ENCODE assay signal across 19 mouse cellular contexts in genomic region chr2:169109044-169109443, GRCm38 (mm10).
A peak's percentile ranks its signal among the peaks of the same experiment; 100 is the strongest.
DNase-seq lines count a peak whose midpoint lies in the region; ATAC-seq and TF ChIP-seq lines count a peak whose summit lies in the region.
"Had no signal": no experiment of that assay in that cellular context is flagged by ENCODE, and none has a peak within 500 bp of the region (broad histone marks: within the 10 kb centered on the region; RNA-seq: fewer than 3 reads in every experiment).

No protein-coding gene starts in this region.

- H3K4me2 ChIP-seq in intestine, postnatal 0 days (replicated peaks; ENCODE audit: low read depth) = no peak overlapping the region
- no peak overlapping the region for H3K4me2 ChIP-seq in intestine, embryonic 15.5 days (replicated peaks)
- H3K4me2 ChIP-seq in midbrain, embryonic 15.5 days = no peak overlapping the region
- H3K4me2 ChIP-seq: embryonic facial prominence, embryonic 13.5 days; forebrain, embryonic 12.5 days; heart, embryonic 12.5 days; midbrain, embryonic 13.5 days; neural tube, embryonic 13.5 days had no signal

- H3K4me1 ChIP-seq in intestine, postnatal 0 days (replicated peaks; ENCODE audit: control insufficient read depth, insufficient read depth, low read length) = no peaks in the 10 kb centered on the region
- H3K4me1 ChIP-seq in intestine, embryonic 15.5 days (replicated peaks) = no peaks in the 10 kb centered on the region
- peaks cover 3 to 7% of the 10 kb centered on the region in 2 experiments; a peak in 3 of 4 replicates for H3K4me1 ChIP-seq in ES-E14 (ENCODE audit: control insufficient read depth in 2 of 2, insufficient read depth in 2 of 2, low read length in 2 of 2, poor library complexity in 1 of 2)
- H3K4me1 ChIP-seq in embryonic facial prominence, embryonic 10.5 days = peaks cover 6% of the 10 kb centered on the region
- H3K4me1 ChIP-seq in midbrain, embryonic 15.5 days = no peaks in the 10 kb centered on the region
- H3K4me1 ChIP-seq: embryonic facial prominence, embryonic 13.5 days; forebrain, embryonic 12.5 days; heart, embryonic 12.5 days; midbrain, embryonic 13.5 days; neural tube, embryonic 13.5 days had no signal

- no peak overlapping the region for H3K4me3 ChIP-seq in intestine, postnatal 0 days (ENCODE audit: low read depth, low read length)
- no peak overlapping the region for H3K4me3 ChIP-seq in intestine, embryonic 15.5 days (replicated peaks)
- no peak overlapping the region for H3K4me3 ChIP-seq in ES-E14 (ENCODE audit: insufficient read depth in 1 of 2, low read depth in 1 of 2, low read length in 2 of 2, poor library complexity in 1 of 2, severe bottlenecking in 1 of 2)
- H3K4me3 ChIP-seq in embryonic facial prominence, embryonic 10.5 days = no peak overlapping the region
- H3K4me3 ChIP-seq in midbrain, embryonic 15.5 days = no peak overlapping the region
- H3K4me3 ChIP-seq: embryonic facial prominence, embryonic 13.5 days; forebrain, embryonic 12.5 days; heart, embryonic 12.5 days; hindbrain, embryonic 10.5 days; midbrain, embryonic 13.5 days; neural tube, embryonic 13.5 days had no signal

- no peak for ATAC-seq in intestine, postnatal 0 days
- ATAC-seq in intestine, embryonic 15.5 days = no peak
- ATAC-seq in midbrain, embryonic 15.5 days (replicated peaks) = no peak
- ATAC-seq: midbrain, embryonic 13.5 days had no signal

- 84% methylated on average over 4 of the region's 4 CpGs for WGBS in intestine, postnatal 0 days
- WGBS in intestine, embryonic 15.5 days = 83% methylated on average over 4 of the region's 4 CpGs
- WGBS in embryonic facial prominence, embryonic 10.5 days = 83% methylated on average over 4 of the region's 4 CpGs
- WGBS in midbrain, embryonic 15.5 days = 82% methylated on average over 4 of the region's 4 CpGs

- H3K27ac ChIP-seq in intestine, postnatal 0 days (ENCODE audit: low read depth, low read length) = no peak overlapping the region
- no peak overlapping the region for H3K27ac ChIP-seq in intestine, embryonic 15.5 days
- H3K27ac ChIP-seq in ES-E14 (ENCODE audit: insufficient read depth, low read depth, low read length, poor library complexity, severe bottlenecking) = no peak overlapping the region
- H3K27ac ChIP-seq in embryonic facial prominence, embryonic 10.5 days (replicated peaks) = no peak overlapping the region
- H3K27ac ChIP-seq in midbrain, embryonic 15.5 days = no peak overlapping the region
- H3K27ac ChIP-seq: embryonic facial prominence, embryonic 13.5 days; forebrain, embryonic 12.5 days; hindbrain, embryonic 10.5 days; midbrain, embryonic 13.5 days; neural tube, embryonic 13.5 days had no signal

- no peaks in the 10 kb centered on the region for H3K9me3 ChIP-seq in intestine, postnatal 0 days (ENCODE audit: control insufficient read depth)
- no peaks in the 10 kb centered on the region for H3K9me3 ChIP-seq in intestine, embryonic 15.5 days
- H3K9me3 ChIP-seq in ES-E14 (ENCODE audit: control insufficient read depth, insufficient read depth, low read depth, low read length) = no peaks in the 10 kb centered on the region
- peaks cover 5% of the 10 kb centered on the region; the same call in 1 of the 2 replicates for H3K9me3 ChIP-seq in embryonic facial prominence, embryonic 10.5 days
- no peaks in the 10 kb centered on the region for H3K9me3 ChIP-seq in midbrain, embryonic 15.5 days

- peak; percentile 48 for TF ChIP-seq CTCF in intestine, postnatal 0 days (IDR thresholded peaks at IDR 0.05; ENCODE audit: low read depth)

- H3K9ac ChIP-seq in intestine, postnatal 0 days (ENCODE audit: low read depth, low read length) = no peak overlapping the region
- H3K9ac ChIP-seq in intestine, embryonic 15.5 days = no peak overlapping the region
- H3K9ac ChIP-seq in ES-E14 (ENCODE audit: insufficient read depth, low read depth, low read length, poor library complexity, severe bottlenecking) = no peak overlapping the region
- no peak overlapping the region for H3K9ac ChIP-seq in midbrain, embryonic 15.5 days
- H3K9ac ChIP-seq: embryonic facial prominence, embryonic 13.5 days; forebrain, embryonic 12.5 days; heart, embryonic 12.5 days; midbrain, embryonic 13.5 days; neural tube, embryonic 13.5 days had no signal

- in situ Hi-C loops in ES-E14 (cut with MboI; ENCODE audit: low sequenced_read_pairs in 2 of 2, unreplicated experiment in 2 of 2) = no loop called here

- no peaks in the 10 kb centered on the region for H3K27me3 ChIP-seq in intestine, postnatal 0 days (replicated peaks; ENCODE audit: control insufficient read depth, insufficient read depth, low read length)
- H3K27me3 ChIP-seq in intestine, embryonic 15.5 days (replicated peaks) = no peaks in the 10 kb centered on the region
- no peaks in the 10 kb centered on the region for H3K27me3 ChIP-seq in embryonic facial prominence, embryonic 10.5 days (replicated peaks; ENCODE audit: low read depth, poor library complexity, severe bottlenecking)
- H3K27me3 ChIP-seq in midbrain, embryonic 15.5 days (replicated peaks) = no peaks in the 10 kb centered on the region
- H3K27me3 ChIP-seq: embryonic facial prominence, embryonic 13.5 days; forebrain, embryonic 12.5 days; heart, embryonic 12.5 days; midbrain, embryonic 13.5 days; neural tube, embryonic 13.5 days had no signal

- no peaks in the 10 kb centered on the region for H3K36me3 ChIP-seq in intestine, postnatal 0 days (ENCODE audit: control insufficient read depth, insufficient read depth)
- no peaks in the 10 kb centered on the region for H3K36me3 ChIP-seq in intestine, embryonic 15.5 days
- H3K36me3 ChIP-seq in ES-E14 (ENCODE audit: control insufficient read depth, insufficient read depth, low read length, poor library complexity, severe bottlenecking) = no peaks in the 10 kb centered on the region
- no peaks in the 10 kb centered on the region for H3K36me3 ChIP-seq in embryonic facial prominence, embryonic 10.5 days (replicated peaks)
- no peaks in the 10 kb centered on the region for H3K36me3 ChIP-seq in midbrain, embryonic 15.5 days (replicated peaks)
- H3K36me3 ChIP-seq: embryonic facial prominence, embryonic 13.5 days; forebrain, embryonic 12.5 days; heart, embryonic 12.5 days; hindbrain, embryonic 10.5 days; midbrain, embryonic 13.5 days; neural tube, embryonic 13.5 days had no signal

- DNase-seq in lung, postnatal 36 days = peak; percentile 8
- DNase-seq in lung, postnatal 25 days (ENCODE audit: low spot score) = no peak
- DNase-seq in ES-E14 (ENCODE audit: low read depth, low spot score) = peak; percentile 44
- peak; percentile 1 for DNase-seq in c-Kit-positive CD71-positive TER-119-positive erythroid progenitor cells, embryonic 14.5 days (ENCODE audit: low spot score)
- DNase-seq in embryonic facial prominence, embryonic 10.5 days (ENCODE audit: low spot score) = no peak
- DNase-seq: cerebellum, adult 9-11 months; gastrocnemius, postnatal 25 days; kidney, adult 18-20 months; lung, adult 2 months; retina, postnatal 1 day had no signal

TF ChIP-seq in ES-E14, 5 proteins besides CTCF, POLR2A, EP300 and RAD21:
- no peak for TF ChIP-seq ZNF384 (IDR thresholded peaks at IDR 0.05; ENCODE audit: low read depth, low read length)
- TF ChIP-seq ZC3H11A (IDR thresholded peaks at IDR 0.05; ENCODE audit: borderline replicate concordance, low read depth, low read length) = 0 out of 2 replicates have a peak, but pooled peaks have one; percentile 5
TF ChIP-seq in ES-E14: peak in this region for 1.

Comparison
In these comparisons a context has a peak if more than half of its experiments do, and no peak if none do; other contexts are left out.
1. DNase-seq: peak in lung, postnatal 36 days (single experiment), ES-E14 (single experiment) and c-Kit-positive CD71-positive TER-119-positive erythroid progenitor cells, embryonic 14.5 days (single experiment); none in lung, postnatal 25 days (single experiment) and embryonic facial prominence, embryonic 10.5 days (single experiment).